Mouse (Mus musculus): ENCODE results near the gene Spib.

The Spib gene

DNA sequence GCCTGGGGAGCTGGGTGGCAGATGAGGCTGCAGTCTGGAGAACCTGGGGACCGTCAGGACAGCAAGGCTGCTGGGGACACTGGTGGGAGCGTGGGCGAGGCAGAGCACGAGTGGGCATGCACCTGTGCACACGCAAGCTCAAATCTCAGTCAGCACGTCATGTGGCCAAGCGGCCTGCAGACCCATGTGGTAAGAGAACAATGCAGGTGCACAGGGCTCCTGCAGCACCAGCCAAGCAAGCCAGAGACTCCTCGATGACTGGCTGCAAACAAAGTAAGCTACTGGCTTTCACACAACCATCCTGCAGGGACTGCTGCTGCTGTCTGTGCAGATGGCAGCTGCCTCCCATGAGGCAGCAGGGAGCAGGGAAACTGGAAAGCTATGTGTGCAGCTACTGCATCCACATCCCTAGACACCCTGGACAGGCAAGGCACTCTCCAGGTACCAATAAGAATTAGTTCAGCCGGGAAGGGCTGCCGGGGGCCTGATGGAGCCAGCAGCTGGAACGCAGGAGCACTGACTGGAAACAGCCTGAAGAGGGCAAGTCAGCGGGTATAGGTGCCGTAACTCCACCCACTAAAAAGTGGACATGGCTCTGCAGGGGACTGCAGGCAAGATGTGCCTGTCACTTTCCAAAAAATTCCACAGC lies 44.8 kb downstream of the Spib start:
- 45% methylated on average over 13 of the region's 13 CpGs for WGBS

DNA sequence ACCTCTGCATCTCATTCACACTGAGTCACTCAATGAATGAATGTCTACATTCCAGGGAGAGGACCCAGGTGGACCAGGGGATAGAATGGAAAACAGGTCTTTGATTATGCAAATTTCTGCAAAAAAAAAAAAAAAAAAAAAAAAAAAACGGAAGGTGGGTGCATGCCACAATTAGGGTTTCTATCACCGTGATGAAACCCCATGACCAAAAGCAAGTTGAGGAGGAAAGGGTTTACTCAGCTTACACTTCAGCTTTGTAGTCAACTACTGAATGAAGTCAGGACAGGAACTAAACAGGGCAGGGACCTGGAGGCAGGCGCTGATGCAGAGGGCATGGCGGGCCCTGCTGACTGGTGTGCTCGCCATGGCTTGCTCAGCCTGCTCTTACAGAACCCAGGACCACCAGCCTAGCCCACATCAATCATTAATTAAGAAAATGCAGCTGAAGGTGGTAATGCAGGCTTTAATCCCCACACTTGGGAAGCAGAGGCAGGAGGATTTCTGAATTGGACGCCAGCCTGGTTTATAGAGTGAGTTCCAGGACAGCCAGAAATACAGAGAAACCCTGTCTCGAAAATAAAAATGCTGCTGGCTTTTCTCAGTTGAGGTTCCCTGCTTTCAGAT lies 46.2 kb downstream of the Spib start:
- 71% methylated on average over 7 of the region's 7 CpGs for WGBS

DNA sequence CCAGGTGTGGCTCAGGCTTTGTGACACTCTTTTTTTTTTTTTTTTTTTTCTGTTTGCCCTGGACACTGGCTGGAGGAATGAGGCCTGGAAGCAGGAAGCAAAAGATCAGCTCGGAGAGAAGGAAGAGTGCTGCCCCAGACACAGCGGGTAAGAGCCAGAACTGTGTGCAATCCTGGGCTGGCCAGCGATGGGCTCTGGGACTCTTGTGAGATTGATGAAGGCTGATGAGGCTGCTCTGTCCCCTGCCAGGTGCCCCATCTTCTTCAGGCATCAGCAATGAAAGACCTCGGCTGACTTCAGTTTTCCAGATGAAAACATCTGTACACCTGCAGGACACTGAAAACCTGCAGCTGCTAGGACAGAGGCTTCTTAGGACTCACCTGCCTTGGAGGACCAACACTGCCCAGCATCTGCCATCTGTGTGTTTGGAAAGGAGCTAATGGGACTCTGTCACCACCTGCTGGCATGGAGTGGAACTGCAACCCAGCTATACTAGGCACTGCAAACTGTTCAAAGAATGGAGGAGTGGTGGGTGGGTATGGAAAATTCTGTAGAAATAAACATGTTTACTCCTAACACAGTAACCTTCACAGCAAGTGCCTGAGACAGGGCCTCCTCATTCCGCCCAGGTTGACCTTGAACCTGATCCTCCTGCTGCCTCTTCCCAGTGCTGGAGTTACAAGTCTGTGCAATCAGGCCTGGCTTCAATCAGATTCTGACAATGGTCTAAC lies 46.9 kb downstream of the Spib start:
- 42% methylated on average over 5 of the region's 5 CpGs for WGBS

DNA sequence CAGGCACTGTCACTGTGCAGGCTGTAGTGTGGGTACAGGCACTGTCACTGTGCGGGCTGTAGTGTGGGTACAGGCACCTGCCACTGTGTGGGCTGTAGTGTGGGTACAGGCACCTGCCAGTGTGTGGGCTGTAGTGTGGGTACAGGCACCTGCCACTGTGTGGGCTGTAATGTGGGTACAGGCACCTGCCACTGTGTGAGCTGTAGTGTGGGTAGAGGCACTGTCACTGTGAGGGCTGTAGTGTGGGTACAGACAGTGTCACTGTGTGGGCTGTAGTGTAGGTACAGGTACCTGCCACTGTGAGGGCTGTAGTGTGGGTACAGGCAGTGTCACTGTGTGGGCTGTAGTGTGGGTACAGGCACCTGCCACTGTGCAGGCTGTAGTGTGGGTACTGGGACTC lies 47.8 kb downstream of the Spib start:
- WGBS = 68% methylated on average over 1 of the region's 1 CpGs

DNA sequence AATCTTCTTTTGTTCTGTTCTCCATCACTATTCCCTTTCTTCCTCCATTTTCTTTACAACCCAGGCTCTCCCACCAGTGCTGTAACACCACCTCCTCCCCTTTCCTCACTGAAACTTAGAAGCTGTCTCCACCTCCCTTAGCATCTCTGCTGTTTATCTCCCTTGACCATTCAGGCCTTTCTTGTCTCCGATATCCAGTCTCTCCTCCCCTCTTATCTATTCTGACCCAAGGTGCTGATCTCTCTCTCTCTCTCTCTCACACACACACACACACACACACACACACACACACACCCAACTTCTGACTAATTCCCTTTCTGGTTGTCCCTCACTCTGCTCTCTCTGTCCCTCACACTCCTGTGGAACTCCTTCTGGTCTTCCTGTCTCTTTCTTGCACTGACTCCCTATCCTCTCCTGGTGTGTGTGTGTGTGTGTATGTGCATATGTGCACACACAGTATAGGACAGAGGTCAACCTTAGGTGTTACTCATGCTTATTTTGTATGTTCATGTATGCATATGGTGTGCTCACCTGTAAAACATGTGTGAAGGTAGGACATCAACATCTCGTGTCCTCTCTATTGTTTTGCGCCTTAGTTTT lies 48.9 kb downstream of the Spib start:
- WGBS = 74% methylated on average over 3 of the region's 3 CpGs

Measured in cerebral cortex, adult 2 months (tissue).